Mouse (Mus musculus): ENCODE results near the gene Irx4. TPM values are rescaled to one million over a fixed set of nuclear protein-coding genes. Genes with fewer than 3 reads are reported as not detected.

Irx4 gene
- polyA plus RNA-seq, 1 experiment, result 0.70 TPM

GRCm38 (mm10) chr13:73270451-73271081, 10.3 kb downstream of the Irx4 start:
- Histone ChIP-seq H3K4me1 (ENCODE audit: control insufficient read depth, insufficient read depth, low read length) (no peaks in the 10 kb centered on the region; the same call in 1 of the 2 replicates), H3K4me3 (replicated peaks; ENCODE audit: insufficient read depth, low read depth, low read length) (no peak overlapping the region), H3K27me3 (ENCODE audit: control insufficient read depth, insufficient read depth, low read length) (peaks cover 8% of the 10 kb centered on the region; the same call in 1 of the 2 replicates), H3K27ac (ENCODE audit: insufficient read depth, low read length) (no peak overlapping the region)
- 14% methylated on average over 22 of the region's 22 CpGs for WGBS
- TF ChIP-seq CTCF (IDR thresholded peaks at IDR 0.05; ENCODE audit: borderline replicate concordance, insufficient read depth, low read depth, low read length), result no peak
- TF ChIP-seq POLR2A (IDR thresholded peaks at IDR 0.05; ENCODE audit: borderline replicate concordance, insufficient read depth, low read length), result no peak
- DNase-seq, result no peak

DNA sequence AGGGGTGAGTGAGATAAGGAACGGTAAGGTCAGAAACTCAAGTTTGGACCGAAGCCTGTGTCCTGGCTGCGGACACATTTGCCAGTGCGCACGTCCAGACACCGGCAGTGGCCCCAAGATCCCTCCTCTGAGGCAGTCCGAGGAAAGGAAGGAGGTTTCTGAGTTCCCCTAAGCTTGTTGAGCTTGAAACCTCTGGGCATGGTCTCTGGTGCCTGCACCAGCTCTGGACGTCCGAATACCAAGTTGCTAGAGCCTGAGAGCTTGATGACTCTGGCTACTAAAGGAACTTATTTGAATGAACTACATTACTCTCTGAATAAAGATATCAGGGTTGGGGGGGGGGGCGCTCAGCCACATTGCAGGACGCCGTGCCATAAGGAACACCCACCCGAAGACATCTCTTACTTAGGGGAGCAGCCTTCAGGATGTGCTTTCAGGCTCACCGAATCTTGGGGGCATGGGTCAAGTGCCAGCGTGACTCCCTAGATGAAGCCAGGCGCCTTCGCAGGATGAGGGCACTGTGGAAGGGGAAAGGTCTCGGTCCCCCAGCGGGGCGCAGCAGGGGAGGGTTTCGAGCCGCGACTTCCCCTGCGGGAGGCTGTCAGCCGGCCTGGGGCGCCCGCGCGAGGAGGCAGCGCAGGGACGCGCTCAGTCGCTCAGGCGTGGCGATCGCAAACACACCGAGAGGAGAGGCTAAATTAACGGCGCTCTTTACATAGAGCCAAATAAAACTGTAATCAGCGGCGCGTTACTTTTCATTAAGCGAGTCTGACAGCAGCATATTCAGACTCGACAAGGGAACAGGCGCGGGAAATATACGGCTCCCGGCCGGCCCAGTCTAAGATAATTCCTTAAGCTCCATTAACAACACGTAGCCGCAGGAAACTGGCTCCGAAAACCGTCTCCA, 11.3 kb downstream of the Irx4 start:
- Histone ChIP-seq H3K27me3 (ENCODE audit: control insufficient read depth, insufficient read depth, low read length) (peaks cover 6% of the 10 kb centered on the region; the same call in 1 of the 2 replicates), H3K4me3 (replicated peaks; ENCODE audit: insufficient read depth, low read depth, low read length) (no peak overlapping the region), H3K27ac (ENCODE audit: insufficient read depth, low read length) (no peak overlapping the region), H3K4me1 (ENCODE audit: control insufficient read depth, insufficient read depth, low read length) (no peaks in the 10 kb centered on the region; the same call in 1 of the 2 replicates)
- WGBS, result 1% methylated on average over 53 of the region's 53 CpGs
- no peak for TF ChIP-seq POLR2A (IDR thresholded peaks at IDR 0.05; ENCODE audit: borderline replicate concordance, insufficient read depth, low read length)
- no peak for TF ChIP-seq CTCF (IDR thresholded peaks at IDR 0.05; ENCODE audit: borderline replicate concordance, insufficient read depth, low read depth, low read length)
- no peak for DNase-seq

DNA sequence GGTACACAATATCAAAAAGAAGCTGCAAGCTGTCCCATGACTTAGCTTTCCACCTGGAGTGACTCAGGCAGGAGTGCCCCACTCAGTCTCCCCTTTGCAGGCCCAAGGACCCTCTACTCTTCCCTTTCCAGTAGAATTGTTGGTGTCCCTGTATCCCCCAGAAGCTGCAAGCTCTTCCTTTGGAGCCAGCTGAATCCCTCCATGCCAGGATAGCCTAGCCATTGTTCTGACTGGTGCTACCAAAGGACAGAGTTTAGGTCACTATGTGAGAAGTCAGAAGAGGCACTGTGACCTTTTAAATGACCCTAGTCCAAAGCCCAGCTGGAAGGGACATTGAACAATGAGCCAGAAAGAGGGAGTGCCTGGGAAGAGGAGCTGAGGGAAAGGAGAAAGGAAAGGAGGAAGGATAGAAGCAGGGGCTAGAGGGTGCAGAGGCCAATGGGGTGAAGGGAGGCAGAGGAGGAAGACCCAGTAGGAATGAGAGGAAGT, 12.6 kb downstream of the Irx4 start:
- Histone ChIP-seq H3K27me3 (ENCODE audit: control insufficient read depth, insufficient read depth, low read length) (peaks cover 4% of the 10 kb centered on the region; the same call in 1 of the 2 replicates), H3K27ac (ENCODE audit: insufficient read depth, low read length) (no peak overlapping the region), H3K4me1 (ENCODE audit: control insufficient read depth, insufficient read depth, low read length) (no peaks in the 10 kb centered on the region; the same call in 1 of the 2 replicates), H3K4me3 (replicated peaks; ENCODE audit: insufficient read depth, low read depth, low read length) (no peak overlapping the region)
- TF ChIP-seq POLR2A (IDR thresholded peaks at IDR 0.05; ENCODE audit: borderline replicate concordance, insufficient read depth, low read length) (no peak), CTCF (IDR thresholded peaks at IDR 0.05; ENCODE audit: borderline replicate concordance, insufficient read depth, low read depth, low read length) (no peak)
- no peak for DNase-seq

DNA sequence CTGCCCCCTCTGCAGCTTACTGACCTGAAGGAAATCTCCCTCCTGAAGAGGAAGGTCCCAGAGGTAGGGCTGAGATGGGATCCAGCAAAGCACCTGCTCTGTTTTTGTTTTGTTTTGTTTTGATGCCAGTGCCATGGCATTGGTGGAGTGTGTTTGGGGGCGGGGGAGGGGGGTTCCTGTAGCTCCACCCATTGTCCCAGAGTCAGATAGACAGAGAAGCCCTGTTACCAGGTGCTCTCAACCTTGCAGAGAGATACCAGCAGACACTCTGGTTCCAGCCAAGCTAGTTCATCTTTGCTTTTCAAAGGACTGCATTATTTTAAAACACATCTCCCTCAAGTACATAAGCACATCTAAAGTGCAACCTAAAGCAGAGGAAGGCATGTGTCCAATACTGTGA, 13.3 kb downstream of the Irx4 start:
- TF ChIP-seq POLR2A (IDR thresholded peaks at IDR 0.05; ENCODE audit: borderline replicate concordance, insufficient read depth, low read length) (no peak), CTCF (IDR thresholded peaks at IDR 0.05; ENCODE audit: borderline replicate concordance, insufficient read depth, low read depth, low read length) (no peak)
- DNase-seq, result no peak
- WGBS, result 27% methylated on average over 1 of the region's 1 CpGs
- Histone ChIP-seq H3K27ac (ENCODE audit: insufficient read depth, low read length) (no peak overlapping the region), H3K4me1 (ENCODE audit: control insufficient read depth, insufficient read depth, low read length) (no peaks in the 10 kb centered on the region; the same call in 1 of the 2 replicates), H3K4me3 (replicated peaks; ENCODE audit: insufficient read depth, low read depth, low read length) (no peak overlapping the region), H3K27me3 (ENCODE audit: control insufficient read depth, insufficient read depth, low read length) (peaks cover 2% of the 10 kb centered on the region; the same call in 1 of the 2 replicates)

DNA sequence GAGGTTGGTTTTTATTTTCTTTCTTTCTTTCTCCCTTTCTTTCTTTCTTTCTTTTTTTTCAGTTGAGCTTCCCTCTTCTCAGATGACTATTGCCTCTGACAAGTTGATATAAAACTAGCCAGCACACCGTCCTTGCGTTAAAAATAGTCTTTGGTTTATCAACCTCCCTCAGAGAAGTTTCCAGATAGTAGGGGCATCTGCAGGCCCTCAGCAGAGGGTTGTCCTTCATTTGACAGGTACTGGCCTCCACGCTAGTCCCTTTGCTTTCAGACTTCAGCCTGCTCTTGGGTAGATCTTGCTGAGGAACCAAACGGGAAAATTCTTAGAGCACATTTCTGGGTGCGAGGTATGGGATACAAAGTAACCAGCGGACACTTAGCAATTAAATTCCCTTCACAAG, 17.1 kb downstream of the Irx4 start:
- DNase-seq, result no peak
- 87% methylated on average over 6 of the region's 6 CpGs for WGBS
- TF ChIP-seq CTCF (IDR thresholded peaks at IDR 0.05; ENCODE audit: borderline replicate concordance, insufficient read depth, low read depth, low read length), result no peak
- TF ChIP-seq POLR2A (IDR thresholded peaks at IDR 0.05; ENCODE audit: borderline replicate concordance, insufficient read depth, low read length), result no peak
- Histone ChIP-seq H3K27me3 (ENCODE audit: control insufficient read depth, insufficient read depth, low read length) (no peaks in the 10 kb centered on the region; the same call in 1 of the 2 replicates), H3K27ac (ENCODE audit: insufficient read depth, low read length) (no peak overlapping the region), H3K4me3 (replicated peaks; ENCODE audit: insufficient read depth, low read depth, low read length) (no peak overlapping the region), H3K4me1 (ENCODE audit: control insufficient read depth, insufficient read depth, low read length) (no peaks in the 10 kb centered on the region)

- TF ChIP-seq POLR2A (IDR thresholded peaks at IDR 0.05; ENCODE audit: borderline replicate concordance, insufficient read depth, low read length), result no peak
- Histone ChIP-seq H3K27me3 (ENCODE audit: control insufficient read depth, insufficient read depth, low read length) (no peaks in the 10 kb centered on the region; the same call in 1 of the 2 replicates), H3K4me1 (ENCODE audit: control insufficient read depth, insufficient read depth, low read length) (no peaks in the 10 kb centered on the region), H3K27ac (ENCODE audit: insufficient read depth, low read length) (no peak overlapping the region), H3K4me3 (replicated peaks; ENCODE audit: insufficient read depth, low read depth, low read length) (no peak overlapping the region)
- 72% methylated on average over 1 of the region's 1 CpGs for WGBS
- DNase-seq, result no peak
Measured at GRCm38 (mm10) chr13:73277797-73278196, 17.5 kb downstream of the Irx4 start.

GRCm38 (mm10) chr13:73279196-73279595, 18.9 kb downstream of the Irx4 start:
- TF ChIP-seq POLR2A (IDR thresholded peaks at IDR 0.05; ENCODE audit: borderline replicate concordance, insufficient read depth, low read length) (no peak), CTCF (IDR thresholded peaks at IDR 0.05; ENCODE audit: borderline replicate concordance, insufficient read depth, low read depth, low read length) (no peak)
- no peaks in the 10 kb centered on the region for H3K4me1 ChIP-seq (ENCODE audit: control insufficient read depth, insufficient read depth, low read length)

More at GRCm38 (mm10) chr13:73279196-73279595, 18.9 kb downstream of the Irx4 start:
- DNase-seq, result no peak
- 82% methylated on average over 1 of the region's 1 CpGs for WGBS
- Histone ChIP-seq H3K27ac (ENCODE audit: insufficient read depth, low read length) (no peak overlapping the region), H3K4me3 (replicated peaks; ENCODE audit: insufficient read depth, low read depth, low read length) (no peak overlapping the region), H3K27me3 (ENCODE audit: control insufficient read depth, insufficient read depth, low read length) (no peaks in the 10 kb centered on the region)
